Mouse (Mus musculus): ENCODE measurements around the gene Dis3l2. TPM values are rescaled to one million over a fixed set of nuclear protein-coding genes. Genes with fewer than 3 reads are reported as not detected.
A peak's percentile ranks its signal among the peaks of the same experiment; 100 is the strongest.

The Dis3l2 gene
- 35.9 TPM in 2 replicates for polyA plus RNA-seq (2014; fragmentation: Nextera tagmentation; extraction: Ambion mirVana)

GRCm38 (mm10) chr1:86703300-86703964, at the start of gene Dis3l2:
Gene Dis3l2, plus strand, starts transcription at chr1:86703808.
- WGBS: 3% methylated on average over 52 of the region's 54 CpGs
- peak; percentile 94 for DNase-seq (ENCODE audit: low spot score)
- Histone ChIP-seq H3K27ac (ENCODE audit: low read depth, low read length) (peak within 1 kb of the TSS; percentile 89), H3K4me1 (replicated peaks; ENCODE audit: control insufficient read depth, insufficient read depth, low read length) (no peaks in the 10 kb centered on the region), H3K9me3 (ENCODE audit: control insufficient read depth, low read length) (no peaks in the 10 kb centered on the region), H3K4me3 (ENCODE audit: low read depth, low read length) (peak within 1 kb of the TSS; percentile 93), H3K4me2 (replicated peaks; ENCODE audit: low read depth, low read length) (peak within 1 kb of the TSS; percentile 77), H3K36me3 (ENCODE audit: control insufficient read depth, insufficient read depth, low read length) (no peaks in the 10 kb centered on the region), H3K27me3 (ENCODE audit: control insufficient read depth, insufficient read depth, low read length) (no peaks in the 10 kb centered on the region), H3K9ac (ENCODE audit: low read depth, low read length) (peak within 1 kb of the TSS; percentile 93)
- ATAC-seq (ENCODE audit: low FRiP score): peak; percentile 98

GRCm38 (mm10) chr1:86657071-86657470, 46.5 kb upstream of the Dis3l2 start:
- H3K9ac ChIP-seq (ENCODE audit: low read depth, low read length): no peak overlapping the region
- no peaks in the 10 kb centered on the region for H3K9me3 ChIP-seq (ENCODE audit: control insufficient read depth, low read length)
- H3K4me1 ChIP-seq (replicated peaks; ENCODE audit: control insufficient read depth, insufficient read depth, low read length): no peaks in the 10 kb centered on the region
- no peak overlapping the region for H3K27ac ChIP-seq (ENCODE audit: low read depth, low read length)
- no peak overlapping the region for H3K4me3 ChIP-seq (ENCODE audit: low read depth, low read length)
- H3K36me3 ChIP-seq (ENCODE audit: control insufficient read depth, insufficient read depth, low read length): no peaks in the 10 kb centered on the region
- DNase-seq (ENCODE audit: low spot score) (no peak), ATAC-seq (ENCODE audit: low FRiP score) (no peak)
- 81% methylated on average over 5 of the region's 5 CpGs for WGBS
- H3K4me2 ChIP-seq (replicated peaks; ENCODE audit: low read depth, low read length): no peak overlapping the region
- no peaks in the 10 kb centered on the region for H3K27me3 ChIP-seq (ENCODE audit: control insufficient read depth, insufficient read depth, low read length)

DNA sequence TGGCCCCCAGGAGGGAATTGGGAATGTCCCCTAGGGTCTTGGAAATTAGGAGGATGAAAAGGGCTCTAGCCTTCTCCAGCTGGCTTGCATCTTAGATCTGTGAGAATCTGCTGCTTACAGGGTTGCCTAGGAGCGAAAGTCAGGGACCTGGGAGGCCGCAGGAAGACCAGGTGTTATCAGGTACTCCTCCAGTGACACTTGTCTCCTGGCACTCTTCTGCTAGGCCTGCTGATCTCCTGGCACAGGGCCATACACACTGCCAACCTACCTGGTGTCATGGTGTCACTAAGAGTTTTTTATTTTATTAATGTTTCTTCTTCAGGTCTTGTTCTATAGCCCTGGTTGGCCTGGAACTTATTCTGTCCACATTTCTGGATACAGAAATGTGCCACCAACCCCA, 38.5 kb upstream of the Dis3l2 start:
- Histone ChIP-seq H3K9me3 (ENCODE audit: control insufficient read depth, low read length) (no peaks in the 10 kb centered on the region), H3K9ac (ENCODE audit: low read depth, low read length) (no peak overlapping the region), H3K4me1 (replicated peaks; ENCODE audit: control insufficient read depth, insufficient read depth, low read length) (no peaks in the 10 kb centered on the region), H3K27ac (ENCODE audit: low read depth, low read length) (no peak overlapping the region), H3K36me3 (ENCODE audit: control insufficient read depth, insufficient read depth, low read length) (no peaks in the 10 kb centered on the region), H3K4me2 (replicated peaks; ENCODE audit: low read depth, low read length) (no peak overlapping the region), H3K4me3 (ENCODE audit: low read depth, low read length) (no peak overlapping the region), H3K27me3 (ENCODE audit: control insufficient read depth, insufficient read depth, low read length) (peaks cover 8% of the 10 kb centered on the region)
- no peak for ATAC-seq (ENCODE audit: low FRiP score)
- 71% methylated on average over 2 of the region's 2 CpGs for WGBS
- no peak for DNase-seq (ENCODE audit: low spot score)

DNA sequence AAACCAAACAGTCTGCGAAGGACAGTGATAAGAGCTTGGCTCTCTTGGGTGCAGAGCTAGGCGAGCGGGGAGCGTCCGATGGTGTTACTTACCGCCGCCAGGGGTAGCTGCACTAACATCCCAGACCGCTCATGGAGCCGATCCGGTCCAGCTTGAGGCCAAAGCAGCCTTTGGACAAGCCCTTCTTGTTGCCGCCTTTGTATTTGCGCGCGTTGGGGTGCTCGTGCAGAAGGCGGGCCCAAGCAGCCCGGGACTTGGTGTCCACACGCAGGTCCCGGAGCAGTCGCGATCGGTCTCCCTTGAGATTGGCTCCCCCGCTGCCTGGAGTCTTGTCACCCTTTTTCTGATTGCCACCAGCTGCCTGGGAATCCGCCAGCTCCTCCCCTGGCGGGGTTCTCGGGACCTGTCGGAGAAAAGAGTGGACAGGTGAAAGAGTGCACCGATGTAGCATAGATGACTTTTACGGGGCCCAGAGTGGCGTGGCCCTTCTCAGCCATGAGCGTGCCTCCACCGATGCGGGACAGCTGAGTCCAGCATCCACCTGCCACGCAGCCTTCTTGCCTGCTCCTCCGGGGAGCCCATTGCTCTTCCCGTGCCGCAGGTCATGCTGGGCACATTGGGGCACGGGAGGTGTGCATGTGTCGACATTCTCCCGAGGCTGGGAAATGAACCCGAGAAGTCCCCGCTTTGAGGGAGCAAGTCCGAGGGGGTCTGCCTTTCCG, 33.9 kb upstream of the Dis3l2 start:
- peak; percentile 74 for ATAC-seq (ENCODE audit: low FRiP score)
- Histone ChIP-seq H3K4me1 (replicated peaks; ENCODE audit: control insufficient read depth, insufficient read depth, low read length) (no peaks in the 10 kb centered on the region), H3K9ac (ENCODE audit: low read depth, low read length) (peak overlapping the region; percentile 67), H3K4me2 (replicated peaks; ENCODE audit: low read depth, low read length) (peak overlapping the region; percentile 98), H3K4me3 (ENCODE audit: low read depth, low read length) (peak overlapping the region; percentile 56), H3K9me3 (ENCODE audit: control insufficient read depth, low read length) (no peaks in the 10 kb centered on the region), H3K36me3 (ENCODE audit: control insufficient read depth, insufficient read depth, low read length) (no peaks in the 10 kb centered on the region), H3K27ac (ENCODE audit: low read depth, low read length) (no peak overlapping the region), H3K27me3 (ENCODE audit: control insufficient read depth, insufficient read depth, low read length) (peaks cover 19% of the 10 kb centered on the region)
- DNase-seq (ENCODE audit: low spot score): peak; percentile 83
- 1% methylated on average over 42 of the region's 44 CpGs for WGBS

GRCm38 (mm10) chr1:86670279-86671038, 33.1 kb upstream of the Dis3l2 start, which contains the start of gene Nppc:
Gene Nppc, minus strand, starts transcription at chr1:86670571.
- Histone ChIP-seq H3K36me3 (ENCODE audit: control insufficient read depth, insufficient read depth, low read length) (no peaks in the 10 kb centered on the region), H3K9ac (ENCODE audit: low read depth, low read length) (peak within 1 kb of the TSS; percentile 67), H3K9me3 (ENCODE audit: control insufficient read depth, low read length) (no peaks in the 10 kb centered on the region), H3K4me2 (replicated peaks; ENCODE audit: low read depth, low read length) (peak within 1 kb of the TSS; percentile 98), H3K4me3 (ENCODE audit: low read depth, low read length) (peak within 1 kb of the TSS; percentile 56), H3K27ac (ENCODE audit: low read depth, low read length) (no peak within 1 kb of the TSS), H3K4me1 (replicated peaks; ENCODE audit: control insufficient read depth, insufficient read depth, low read length) (no peaks in the 10 kb centered on the region), H3K27me3 (ENCODE audit: control insufficient read depth, insufficient read depth, low read length) (peaks cover 19% of the 10 kb centered on the region)
- DNase-seq (ENCODE audit: low spot score) (peak; percentile 78), ATAC-seq (ENCODE audit: low FRiP score) (peak; percentile 91)
- 4% methylated on average over 52 of the region's 59 CpGs for WGBS

DNA sequence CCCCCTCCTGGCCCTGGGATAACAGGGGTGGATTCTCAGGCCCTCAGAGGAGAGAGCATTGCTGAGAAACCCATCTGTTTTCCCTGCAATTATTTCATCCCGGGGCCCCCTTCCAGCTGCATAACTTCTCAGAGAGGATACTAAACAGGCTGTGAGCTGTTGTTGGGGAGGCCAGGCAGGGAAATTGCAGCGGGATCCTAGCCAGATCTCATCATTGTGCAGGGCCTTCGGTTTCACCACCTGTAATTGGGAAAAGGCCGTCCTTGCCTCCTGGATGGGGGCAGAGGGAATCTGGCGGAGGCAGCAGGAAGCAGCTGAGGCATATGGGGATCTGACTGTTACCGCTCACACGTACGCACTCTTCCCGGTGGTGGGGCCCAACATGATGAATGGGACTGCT, 29.2 kb upstream of the Dis3l2 start:
- peaks cover 15% of the 10 kb centered on the region for H3K27me3 ChIP-seq (ENCODE audit: control insufficient read depth, insufficient read depth, low read length)
- no peaks in the 10 kb centered on the region for H3K9me3 ChIP-seq (ENCODE audit: control insufficient read depth, low read length)
- no peak overlapping the region for H3K27ac ChIP-seq (ENCODE audit: low read depth, low read length)
- DNase-seq (ENCODE audit: low spot score): no peak
- no peak overlapping the region for H3K4me2 ChIP-seq (replicated peaks; ENCODE audit: low read depth, low read length)
- H3K36me3 ChIP-seq (ENCODE audit: control insufficient read depth, insufficient read depth, low read length): no peaks in the 10 kb centered on the region
- H3K4me3 ChIP-seq (ENCODE audit: low read depth, low read length): no peak overlapping the region
- H3K9ac ChIP-seq (ENCODE audit: low read depth, low read length): no peak overlapping the region
- WGBS: 72% methylated on average over 9 of the region's 9 CpGs
- ATAC-seq (ENCODE audit: low FRiP score): no peak
- no peaks in the 10 kb centered on the region for H3K4me1 ChIP-seq (replicated peaks; ENCODE audit: control insufficient read depth, insufficient read depth, low read length)

GRCm38 (mm10) chr1:86675126-86675525, 28.5 kb upstream of the Dis3l2 start:
- H3K27ac ChIP-seq (ENCODE audit: low read depth, low read length): no peak overlapping the region
- no peak overlapping the region for H3K4me3 ChIP-seq (ENCODE audit: low read depth, low read length)
- H3K36me3 ChIP-seq (ENCODE audit: control insufficient read depth, insufficient read depth, low read length): no peaks in the 10 kb centered on the region
- no peaks in the 10 kb centered on the region for H3K4me1 ChIP-seq (replicated peaks; ENCODE audit: control insufficient read depth, insufficient read depth, low read length)
- 84% methylated on average over 12 of the region's 12 CpGs for WGBS
- no peak for ATAC-seq (ENCODE audit: low FRiP score)
- DNase-seq (ENCODE audit: low spot score): no peak
- no peaks in the 10 kb centered on the region for H3K9me3 ChIP-seq (ENCODE audit: control insufficient read depth, low read length)
- peaks cover 11% of the 10 kb centered on the region for H3K27me3 ChIP-seq (ENCODE audit: control insufficient read depth, insufficient read depth, low read length)
- H3K4me2 ChIP-seq (replicated peaks; ENCODE audit: low read depth, low read length): no peak overlapping the region
- no peak overlapping the region for H3K9ac ChIP-seq (ENCODE audit: low read depth, low read length)

DNA sequence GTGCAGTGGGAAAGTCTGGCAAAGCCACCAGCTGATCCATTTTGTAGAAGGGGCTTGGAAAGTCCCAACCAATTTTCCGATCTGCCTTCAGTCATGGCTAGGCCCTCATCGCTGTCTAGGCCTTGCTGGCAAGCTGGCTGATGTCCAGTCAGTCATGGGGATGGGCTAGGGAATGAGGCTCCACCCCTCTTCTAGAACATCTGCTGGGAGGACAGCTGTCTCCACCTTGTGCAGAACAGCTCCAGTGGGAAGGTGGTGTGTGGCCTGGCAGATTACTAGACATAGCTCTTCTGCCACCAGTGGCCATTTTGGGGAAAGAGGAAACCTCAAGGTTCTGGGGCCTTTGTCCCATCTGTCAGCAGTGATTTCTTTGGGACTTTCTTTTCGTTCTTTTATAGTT, 26.0 kb upstream of the Dis3l2 start:
- DNase-seq (ENCODE audit: low spot score) (no peak), ATAC-seq (ENCODE audit: low FRiP score) (no peak)
- H3K4me1 ChIP-seq (replicated peaks; ENCODE audit: control insufficient read depth, insufficient read depth, low read length): no peaks in the 10 kb centered on the region

More for the DNA sequence above, 26.0 kb upstream of the Dis3l2 start:
- H3K9ac ChIP-seq (ENCODE audit: low read depth, low read length): no peak overlapping the region
- H3K4me2 ChIP-seq (replicated peaks; ENCODE audit: low read depth, low read length): no peak overlapping the region
- no peaks in the 10 kb centered on the region for H3K36me3 ChIP-seq (ENCODE audit: control insufficient read depth, insufficient read depth, low read length)
- no peaks in the 10 kb centered on the region for H3K27me3 ChIP-seq (ENCODE audit: control insufficient read depth, insufficient read depth, low read length)
- 82% methylated on average over 3 of the region's 3 CpGs for WGBS
- H3K4me3 ChIP-seq (ENCODE audit: low read depth, low read length): no peak overlapping the region
- no peak overlapping the region for H3K27ac ChIP-seq (ENCODE audit: low read depth, low read length)
- H3K9me3 ChIP-seq (ENCODE audit: control insufficient read depth, low read length): no peaks in the 10 kb centered on the region
